Mouse (Mus musculus): Measurements from ENCODE around the gene Relch.
"Not testable (repeated sequence)": the region's sequence is repeated elsewhere in the genome, so short reads cannot be mapped to it uniquely, and the experiment has no call there.

The Relch gene

DNA sequence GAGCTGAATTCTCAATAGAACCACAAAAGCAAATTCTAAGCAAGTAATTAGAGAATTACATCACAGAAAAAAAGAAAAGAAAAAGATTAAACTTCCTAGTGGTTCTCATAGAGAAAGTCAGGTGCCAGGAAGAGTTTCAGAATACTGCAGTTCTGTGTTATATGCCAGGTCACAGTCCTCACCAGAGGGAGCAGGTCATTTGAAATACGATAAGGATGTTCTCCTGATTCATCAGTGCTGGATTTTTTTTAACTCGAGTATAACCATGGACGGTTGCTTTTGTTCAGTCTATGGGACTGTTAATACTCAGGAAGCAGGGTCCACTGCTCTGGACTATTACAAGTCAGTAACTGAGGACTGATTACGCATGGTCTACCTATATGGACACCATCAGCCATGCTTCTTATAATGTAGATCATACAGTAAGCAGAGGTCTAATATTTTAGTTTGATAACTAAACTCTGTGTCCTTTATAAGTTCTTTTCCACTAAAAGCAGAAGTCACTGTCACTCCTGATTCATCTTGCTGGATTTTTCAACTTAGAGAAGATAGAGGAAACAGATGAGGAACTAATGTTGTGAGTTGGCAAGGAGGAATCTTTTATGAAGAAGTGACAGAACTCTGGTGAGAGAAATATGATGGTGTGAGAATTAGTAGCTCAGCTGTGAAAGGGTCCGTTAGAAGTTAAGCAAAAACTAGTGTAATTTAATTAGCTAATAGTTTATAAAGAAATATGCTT, 83.4 kb downstream of the Relch start:
- DNase-seq: no peak

- DNase-seq: no peak
Measured at GRCm38 (mm10) chr1:105748091-105748799, 84.6 kb downstream of the Relch start.

GRCm38 (mm10) chr1:105752196-105752595, 88.5 kb downstream of the Relch start:
- peak; percentile 14 for DNase-seq

DNA sequence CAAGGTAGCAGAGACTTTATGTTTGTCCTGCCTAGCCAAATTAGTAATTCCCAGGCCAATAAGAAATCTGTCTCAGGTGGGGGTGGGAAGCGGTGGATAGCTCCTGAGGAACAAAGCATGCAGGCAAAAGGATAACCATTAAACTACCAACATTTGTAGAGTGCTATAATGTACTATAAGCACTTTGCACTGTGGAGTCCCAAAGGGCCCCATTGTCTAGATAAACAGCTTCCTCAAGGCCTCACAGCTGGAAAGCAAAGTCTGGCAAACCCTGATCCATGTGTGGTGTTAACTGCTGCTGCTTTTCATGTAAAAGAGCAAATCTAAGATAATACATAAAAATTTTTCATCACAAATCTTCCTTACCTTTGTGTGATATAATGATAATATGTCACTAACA, 89.3 kb downstream of the Relch start:
- DNase-seq: no peak

DNA sequence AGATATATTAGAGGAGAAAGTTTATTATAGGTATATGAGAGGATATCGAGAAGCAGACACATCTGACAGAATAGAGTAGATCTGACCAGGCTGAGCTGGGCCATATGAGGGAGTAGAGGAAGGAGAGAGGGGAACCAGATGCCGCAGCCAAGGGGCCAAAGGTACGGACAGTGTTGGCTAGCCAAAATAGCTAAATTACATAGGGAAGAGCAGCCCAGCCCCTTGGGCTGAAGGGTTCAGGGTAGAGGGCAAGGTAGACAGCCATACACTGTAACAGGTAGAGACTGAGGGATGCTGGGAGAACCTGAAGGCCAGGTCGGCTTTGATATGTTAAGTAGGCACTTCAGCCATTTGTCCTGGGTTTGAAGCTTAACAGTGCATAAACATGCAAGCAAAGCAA, 95.1 kb downstream of the Relch start:
- DNase-seq: no peak

GRCm38 (mm10) chr1:105759422-105760165, 95.9 kb downstream of the Relch start:
- DNase-seq: no peak

DNA sequence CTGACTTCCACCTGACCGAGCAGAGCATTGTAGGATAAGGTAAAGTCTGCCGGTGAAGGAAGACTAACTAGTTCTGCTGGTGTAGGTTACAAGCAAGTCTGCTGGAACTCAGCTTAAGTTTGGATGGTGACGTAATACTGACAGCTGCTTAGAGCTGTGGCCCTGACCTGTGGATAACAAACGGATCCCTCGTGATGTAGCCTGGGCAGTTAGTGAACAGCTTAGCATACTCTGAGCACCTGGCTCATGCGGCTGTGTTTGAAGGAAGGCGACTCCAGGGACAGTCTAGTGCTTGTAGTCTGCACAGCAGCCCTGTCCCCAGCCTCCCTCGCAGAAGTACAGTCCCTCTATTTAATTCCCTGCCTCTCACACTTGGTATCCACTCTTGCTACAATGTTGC, 101.9 kb downstream of the Relch start:
- no peak for DNase-seq

DNA sequence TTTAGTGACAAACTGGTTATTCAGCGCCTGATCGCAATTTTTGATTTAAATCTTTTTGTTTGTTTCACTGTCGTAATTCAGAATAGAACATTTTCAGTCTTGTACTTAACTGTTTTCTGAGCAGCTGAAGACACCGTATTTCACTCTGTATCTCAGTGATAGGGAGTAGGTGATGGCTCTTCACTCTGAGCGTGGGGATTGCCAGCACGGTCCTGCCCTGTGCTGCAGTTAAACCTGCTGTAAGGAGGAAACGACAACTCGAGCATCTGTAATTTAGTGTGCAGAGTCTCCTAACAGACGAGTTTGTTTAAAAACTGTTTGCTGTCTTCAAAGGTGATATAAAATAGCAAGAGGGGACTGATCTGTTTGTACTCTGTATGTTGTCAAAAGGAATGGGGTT, 102.4 kb downstream of the Relch start:
- DNase-seq: not testable (repeated sequence)

DNA sequence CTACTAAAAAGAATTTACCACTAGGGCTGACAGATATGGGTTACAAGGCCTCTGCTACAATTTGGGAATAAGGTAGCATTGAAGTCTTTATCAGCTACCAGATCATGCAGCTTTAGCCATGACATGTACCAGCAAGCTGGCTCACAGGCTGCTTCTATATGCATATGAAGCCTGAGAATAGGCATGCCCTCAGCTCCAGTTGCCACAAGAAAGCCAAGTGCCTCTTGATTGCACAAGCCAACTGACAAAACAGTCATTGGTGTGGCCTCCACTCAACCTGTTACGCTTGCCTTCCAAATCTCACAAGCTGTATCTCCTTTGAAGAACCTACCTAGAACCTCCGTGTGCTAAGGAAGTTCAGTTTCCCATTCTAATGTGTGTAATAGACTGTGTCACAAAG, 104.7 kb downstream of the Relch start:
- no peak for DNase-seq

DNA sequence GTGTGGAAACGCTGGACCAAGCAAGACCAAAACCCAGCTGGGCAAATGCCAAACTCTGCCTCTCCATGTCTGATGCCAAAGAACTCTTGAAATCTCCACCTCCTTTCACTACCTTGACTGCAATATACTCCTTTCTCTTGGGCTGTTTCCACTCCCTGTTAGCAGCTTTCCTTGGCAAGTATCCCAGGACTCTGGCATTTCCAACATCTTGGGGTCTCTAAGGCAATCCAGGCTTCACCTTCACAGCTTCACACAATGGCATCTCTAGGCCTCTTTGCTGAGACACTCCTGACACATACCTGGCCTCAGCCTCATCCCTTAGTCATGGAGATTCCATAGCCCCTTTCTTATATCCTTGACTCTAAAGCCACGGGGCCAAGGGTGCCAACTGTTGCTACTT, 107.0 kb downstream of the Relch start:
- no peak for DNase-seq

DNA sequence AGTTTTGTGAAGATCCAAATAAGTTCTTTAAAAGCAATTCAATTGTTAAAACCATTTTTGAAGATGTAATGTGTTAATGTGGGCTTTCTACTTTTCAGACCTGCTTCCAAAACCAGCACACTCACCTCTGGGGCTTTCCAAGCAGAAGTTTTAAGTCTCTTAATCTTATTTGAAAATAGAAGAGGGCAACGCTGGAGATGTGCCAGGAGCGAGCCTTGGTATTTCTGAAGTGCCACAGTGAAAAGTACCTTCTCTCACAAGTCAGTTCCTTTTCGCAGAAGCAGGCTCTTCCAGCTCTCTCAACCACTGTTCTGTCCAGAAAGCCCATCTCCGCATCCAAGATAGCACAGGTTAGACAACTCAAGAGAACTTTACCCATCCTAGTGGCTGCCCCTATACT, 112.8 kb downstream of the Relch start:
- DNase-seq: no peak

DNA sequence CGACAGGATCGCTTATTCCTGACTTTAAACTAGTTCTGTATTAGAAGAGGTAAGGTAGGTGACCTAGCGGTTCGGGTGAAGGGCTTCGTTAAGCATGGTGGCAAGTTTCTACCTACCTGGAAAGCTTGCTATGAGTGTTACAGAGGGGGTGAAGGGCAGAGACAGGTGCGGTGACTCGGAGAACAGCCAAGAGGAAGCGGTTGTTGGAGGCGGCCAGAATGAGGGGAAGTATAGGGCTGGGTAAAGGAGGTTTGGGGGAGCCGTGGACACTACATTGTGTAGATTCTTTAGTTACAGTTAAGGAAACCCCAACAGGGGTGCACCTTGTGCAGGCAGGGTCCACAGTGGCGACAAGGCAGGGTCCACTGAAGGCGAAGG, 116.4 kb downstream of the Relch start:
- peak; percentile 20 for DNase-seq

DNA sequence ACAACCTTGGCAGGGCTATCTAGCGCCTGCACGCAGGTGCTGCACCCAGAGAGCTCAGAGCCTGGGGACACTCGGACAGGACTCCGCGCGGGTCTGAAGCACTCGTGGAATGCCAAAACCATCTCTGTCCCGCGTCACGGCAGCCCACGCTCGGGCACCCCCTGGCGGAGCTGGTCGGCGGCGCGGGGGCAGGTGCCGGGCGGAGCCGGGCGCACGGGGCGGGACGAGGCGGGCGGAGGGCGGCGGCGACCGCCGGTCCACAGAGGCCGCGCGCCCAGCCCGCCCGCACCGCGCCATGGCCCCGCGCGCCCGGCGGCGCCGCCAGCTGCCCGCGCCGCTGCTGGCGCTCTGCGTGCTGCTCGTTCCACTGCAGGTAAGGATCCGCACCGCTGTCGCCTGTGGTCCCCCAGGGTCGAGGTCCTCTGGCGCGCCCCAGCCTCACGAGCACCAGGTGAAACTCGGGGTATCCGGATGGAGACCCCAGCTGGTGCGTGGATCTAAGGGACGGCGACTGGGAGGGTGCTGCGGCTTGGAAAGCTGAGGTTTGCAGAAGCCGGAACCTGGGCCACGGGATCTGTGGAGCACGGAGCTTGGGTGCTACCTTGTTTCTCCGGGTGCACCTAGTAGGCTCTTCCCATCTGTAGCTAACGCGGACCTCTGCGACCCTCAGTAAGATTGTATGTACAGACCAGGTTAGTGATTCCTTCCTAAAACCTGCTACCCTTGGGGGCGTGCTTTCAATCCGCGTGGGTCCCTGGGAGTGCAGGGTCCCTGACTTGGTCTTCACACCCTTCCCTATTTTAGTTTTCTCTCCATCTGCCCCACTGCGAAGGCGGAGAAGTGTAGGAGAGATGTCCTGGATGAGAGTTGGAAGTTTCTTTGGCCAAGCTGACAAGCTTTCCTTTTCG, 117.0 kb downstream of the Relch start, which contains the start of gene Tnfrsf11a:
Gene Tnfrsf11a, plus strand, starts transcription at position 262 of the 908 bp plus-strand sequence.
- peak; percentile 77 for DNase-seq

- no peak for DNase-seq
Measured at GRCm38 (mm10) chr1:105781391-105782146, 117.9 kb downstream of the Relch start.

- no peak for DNase-seq
Measured at GRCm38 (mm10) chr1:105784257-105785016, 120.8 kb downstream of the Relch start.

DNA sequence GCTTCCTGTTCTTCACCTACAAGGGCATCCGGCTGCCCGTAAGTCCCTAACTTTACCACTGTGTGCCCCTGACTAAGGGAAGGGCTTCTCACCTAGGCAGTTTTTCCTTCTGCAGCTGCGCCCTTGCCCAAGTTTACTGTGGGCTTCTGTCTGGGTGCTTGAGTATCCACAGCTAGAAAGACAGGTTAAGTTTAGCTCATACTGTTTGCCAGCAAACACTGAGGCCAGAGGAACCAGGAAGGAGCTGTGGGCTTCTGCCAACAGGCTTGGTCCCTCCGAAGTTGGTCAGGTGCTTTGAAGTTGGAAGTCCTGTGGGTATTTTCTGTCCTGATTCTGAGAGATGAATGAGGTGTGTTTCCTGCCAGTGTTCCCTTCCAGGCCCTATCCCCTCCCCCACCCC, 121.5 kb downstream of the Relch start:
- no peak for DNase-seq

DNA sequence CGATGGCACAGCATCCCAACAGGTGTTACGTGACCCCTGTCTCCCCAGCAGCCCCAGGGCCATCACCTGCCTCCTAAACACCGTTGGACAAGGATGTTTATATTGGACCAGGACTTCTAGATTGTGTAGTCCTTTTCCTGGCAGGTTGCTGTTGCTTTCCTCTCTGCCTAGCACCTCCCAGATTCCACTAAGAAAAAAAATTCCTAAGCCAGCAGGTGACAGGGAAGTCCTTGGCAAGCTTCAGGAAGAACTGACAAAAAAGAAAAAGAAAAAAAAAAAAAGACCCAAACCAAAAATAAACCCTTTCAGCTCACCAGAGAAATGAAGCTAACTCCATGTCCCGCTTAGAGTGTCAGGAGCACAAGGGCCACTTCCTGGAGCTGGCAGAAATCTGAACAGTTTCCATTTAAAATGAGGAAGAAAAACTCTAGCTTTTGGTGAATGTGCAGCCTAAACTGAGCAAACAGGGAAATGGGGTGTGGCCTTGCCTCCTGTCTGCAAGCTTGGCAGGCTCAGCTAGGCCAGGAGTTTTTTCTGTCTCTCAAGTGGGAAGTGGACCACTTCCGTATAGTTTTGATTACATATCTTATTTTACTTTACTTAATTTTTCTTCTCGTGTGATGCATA, 123.2 kb downstream of the Relch start:
- DNase-seq: no peak

- peak; percentile 12 for DNase-seq
Measured at GRCm38 (mm10) chr1:105790103-105790502, 126.4 kb downstream of the Relch start.

DNA sequence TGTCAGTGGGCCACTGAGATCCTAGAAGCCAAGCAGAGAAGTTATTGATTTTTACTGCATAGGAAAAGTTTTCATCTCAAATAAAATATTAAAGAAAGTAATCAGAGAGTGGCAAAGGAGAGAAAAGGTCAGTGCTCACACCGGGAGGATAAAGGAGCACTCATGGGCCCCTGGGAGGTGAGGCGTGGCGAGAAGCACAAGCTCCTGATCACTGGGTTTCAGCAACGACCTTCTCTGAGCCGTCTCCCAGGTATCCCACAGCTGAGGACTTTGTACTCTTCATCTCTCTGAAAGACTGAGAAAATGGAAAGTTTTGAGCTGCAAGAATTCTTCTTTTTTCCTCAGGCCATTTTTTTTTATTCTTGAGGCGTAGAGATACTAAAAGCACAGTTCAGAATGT, 131.0 kb downstream of the Relch start:
- DNase-seq: no peak

DNA sequence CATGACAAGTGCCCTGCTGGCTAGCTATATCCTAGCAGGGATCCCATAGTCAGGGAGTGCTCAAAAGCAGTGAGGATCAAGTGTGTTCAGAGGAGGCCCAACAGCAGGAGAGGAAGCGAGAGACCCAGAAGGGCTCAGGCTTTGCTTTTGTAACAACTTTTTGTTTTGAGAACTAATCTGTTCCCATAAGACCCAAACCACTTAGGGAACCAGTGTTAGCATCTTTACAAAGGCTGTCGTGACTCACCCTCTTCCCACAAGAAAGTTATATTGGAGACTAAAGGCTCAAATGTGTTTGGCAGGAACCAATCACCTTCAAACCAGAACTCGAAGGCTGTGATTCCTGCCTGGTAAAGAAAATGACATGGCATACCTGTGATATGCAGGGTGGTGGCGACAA, 132.0 kb downstream of the Relch start:
- DNase-seq: no peak

- DNase-seq: no peak
Measured at GRCm38 (mm10) chr1:105800570-105800969, 136.9 kb downstream of the Relch start.
